Mouse (Mus musculus) macrophage (primary cell): ENCODE data around the gene 3830417A13Rik. TPM values are rescaled to one million over a fixed set of nuclear protein-coding genes. Genes with fewer than 3 reads are reported as not detected.

Source experiments
- H3K27ac ChIP-seq: fragments of 350-480 bp; formaldehyde crosslinking; 2 replicates; pipeline ENCODE4 v1.9.0; 2021
- H3K36me3 ChIP-seq: fragments of 350-480 bp; formaldehyde crosslinking; 2 replicates; pipeline ENCODE4 v1.9.0; 2021; ENCODE audit errors: inconsistent target
- H3K4me3 ChIP-seq: fragments of 350-480 bp; formaldehyde crosslinking; 2 replicates; pipeline ENCODE4 v1.9.0; 2021; ENCODE audit errors: inconsistent target
- H3K79me2 ChIP-seq: fragments of 350-480 bp; formaldehyde crosslinking; 2 replicates; pipeline ENCODE4 v1.9.0; 2021; ENCODE audit errors: inconsistent target
- WGBS: methylation state at CpG from one replicate; pipeline ENCODE4 v1.1.7; 2026; ENCODE audit warnings: inconsistent platforms; ENCODE audit not compliant: missing documents; 5-methylcytosine and 5-hydroxymethylcytosine counted together
- polyA plus RNA-seq: library from polyadenylated mRNA; stranded (reverse); fragments of 250-400 nt; gene quantifications from 3 replicates; pipeline ENCODE4 v1.2.4, GENCODE M21; 2018; ENCODE audit warnings: inconsistent platforms
- total RNA-seq, 78 experiments: library from RNA; depleted of rRNA; stranded (reverse); fragments of 250-400 nt; gene quantifications; 1 replicate in 9 of 78; 2 replicates in 24 of 78; 3 replicates in 43 of 78; 4 replicates in 2 of 78; pipeline ENCODE4 v1.2.4; 2018; ENCODE audit warnings: inconsistent platforms in 56 of 78

3830417A13Rik gene
- not detected for total RNA-seq (2018; cell fraction: chromatin; rRNA removed)
- total RNA-seq (2018; cell fraction: cytosol; rRNA removed), result not detected
- total RNA-seq (2018; cell fraction: nucleus; rRNA removed), result not detected
- not detected in 3 replicates for polyA plus RNA-seq

GRCm38 (mm10) chrX:64173248-64173647, at the start of gene 3830417A13Rik:
Gene 3830417A13Rik (plus strand): TSS chrX:64173548.
- no peaks in the 10 kb centered on the region for H3K36me3 ChIP-seq
- no peak within 1 kb of the TSS for H3K4me3 ChIP-seq
- 90% methylated on average over 10 of the region's 11 CpGs for WGBS
- H3K27ac ChIP-seq, result no peak within 1 kb of the TSS
- no peaks in the 10 kb centered on the region for H3K79me2 ChIP-seq

GRCm38 (mm10) chrX:64152098-64152497, 21.2 kb upstream of the 3830417A13Rik start, which contains the start of gene Gm6760:
Gene Gm6760 (minus strand): TSS chrX:64152198.
- 86% methylated on average over 2 of the region's 2 CpGs for WGBS

GRCm38 (mm10) chrX:64181246-64181645, 7.9 kb downstream of the 3830417A13Rik start:
- no peaks in the 10 kb centered on the region for H3K79me2 ChIP-seq
- no peak overlapping the region for H3K4me3 ChIP-seq
- H3K27ac ChIP-seq, result no peak overlapping the region
- no peaks in the 10 kb centered on the region for H3K36me3 ChIP-seq

More at GRCm38 (mm10) chrX:64152098-64152497, 21.2 kb upstream of the 3830417A13Rik start, which contains the start of gene Gm6760:
- Histone ChIP-seq H3K27ac (no peak within 1 kb of the TSS), H3K79me2 (no peaks in the 10 kb centered on the region), H3K4me3 (no peak within 1 kb of the TSS), H3K36me3 (no peaks in the 10 kb centered on the region)

Other genes with a start within 250 kb of the 3830417A13Rik start
- not detected in 3 replicates for gene Gm6760, start 21.4 kb upstream of the 3830417A13Rik start, polyA plus RNA-seq
- not detected in 3 replicates for gene Slitrk4, start 103.4 kb downstream of the 3830417A13Rik start, polyA plus RNA-seq